Mouse (Mus musculus): ENCODE data around the gene Rsf1.

GRCm38 (mm10) chr7:97579067-97579975 lies at the start of gene Rsf1, which contains the start of gene Aamdc:
- TF ChIP-seq CTCF (IDR thresholded peaks at IDR 0.05) (peak; percentile 92), POLR2A (IDR thresholded peaks at IDR 0.05; ENCODE audit: insufficient read depth, low read depth, low read length) (peak; percentile 96)

Measured in heart, adult 2 months (tissue).